Mouse (Mus musculus) CH12.LX (cell line): ENCODE data around the gene Cops7a. TPM values are rescaled to one million over a fixed set of nuclear protein-coding genes. Genes with fewer than 3 reads are reported as not detected.

Source experiments
- DNase-seq: peaks from one replicate; pipeline ENCODE4 v3.0.0-alpha.2; 2013; ENCODE audit errors: extremely low read depth
- H3K27ac ChIP-seq: 2 replicates; pipeline ENCODE4 v1.5.1; 2012; ENCODE audit warnings: low read depth, mild to moderate bottlenecking, control low read depth, moderate library complexity; ENCODE audit not compliant: insufficient read depth
- H3K27me3 ChIP-seq: replicated peaks from 2 replicates; pipeline ENCODE3; 2012; ENCODE audit warnings: inconsistent platforms
- H3K36me3 ChIP-seq, 2 experiments: replicated peaks in 1 of 2; 2 replicates each; pipeline versions ENCODE3 to v1.6.1; 2012; ENCODE audit warnings: inconsistent platforms in 1 of 2, low read length in 1 of 2, mild to moderate bottlenecking in 1 of 2, mixed read lengths in 1 of 2, moderate library complexity in 1 of 2; ENCODE audit not compliant: control insufficient read depth in 1 of 2, insufficient read depth in 1 of 2
- H3K4me1 ChIP-seq, 2 experiments: 2 replicates each; pipeline ENCODE4 v1.6.1; 2012; ENCODE audit warnings: inconsistent platforms in 1 of 2, moderate library complexity in 1 of 2; ENCODE audit not compliant: insufficient read depth in 2 of 2, control insufficient read depth in 1 of 2
- H3K4me2 ChIP-seq: 2 replicates; pipeline ENCODE4 v1.6.1; 2012; ENCODE audit warnings: low read depth, mild to moderate bottlenecking, control low read depth; ENCODE audit not compliant: poor library complexity, insufficient read depth, severe bottlenecking
- H3K4me3 ChIP-seq, 3 experiments: fragments of 150-350 bp in 1 of 3; sonication (generic) in 1 of 3; replicated peaks in 1 of 3; 2 replicates each; pipeline versions ENCODE3 to v1.5.1; 2011 to 2012; ENCODE audit warnings: low read depth in 2 of 3, low read length in 2 of 3, mild to moderate bottlenecking in 2 of 3, moderate library complexity in 2 of 3, control low read depth in 1 of 3, improper control_type of control experiment in 1 of 3, inconsistent platforms in 1 of 3, mixed read lengths in 1 of 3; ENCODE audit not compliant: poor library complexity in 1 of 3
- H3K79me2 ChIP-seq: replicated peaks from 2 replicates; pipeline ENCODE4 v1.6.1; 2012; ENCODE audit warnings: mild to moderate bottlenecking, moderate library complexity; ENCODE audit not compliant: control insufficient read depth, poor library complexity, insufficient read depth, severe bottlenecking; ENCODE audit errors: extremely low read depth
- H3K9ac ChIP-seq: 2 replicates; pipeline ENCODE4 v1.6.1; 2012; ENCODE audit warnings: low read depth, mild to moderate bottlenecking, control low read depth, moderate library complexity; ENCODE audit not compliant: insufficient read depth
- H3K9me3 ChIP-seq: replicated peaks from 2 replicates; pipeline ENCODE3; 2012; ENCODE audit warnings: low read length, inconsistent platforms, mixed read lengths
- BHLHE40 ChIP-seq: IDR thresholded peaks from 2 replicates; pipeline ENCODE4 v1.6.1; 2011; ENCODE audit warnings: mild to moderate bottlenecking, low read depth, low read length, improper control_type of control experiment
- CHD1 ChIP-seq: IDR thresholded peaks from 2 replicates; pipeline ENCODE4 v1.6.1; 2012; ENCODE audit warnings: low read depth, low read length, improper control_type of control experiment, inconsistent platforms
- CHD2 ChIP-seq: IDR thresholded peaks from 2 replicates; pipeline ENCODE4 v1.6.1; 2011; ENCODE audit warnings: low read length, improper control_type of control experiment
- CTCF ChIP-seq, 2 experiments: IDR thresholded peaks in 1 of 2; conservative IDR thresholded peaks in 1 of 2; 2 replicates each; pipeline ENCODE4 v1.5.1; 2011 to 2012; ENCODE audit warnings: low read depth in 2 of 2, low read length in 2 of 2, improper control_type of control experiment in 1 of 2, inconsistent platforms in 1 of 2, mild to moderate bottlenecking in 1 of 2, moderate library complexity in 1 of 2
- EP300 ChIP-seq: IDR thresholded peaks from 2 replicates; pipeline ENCODE4 v1.6.1; 2011; ENCODE audit warnings: low read length, improper control_type of control experiment
- HCFC1 ChIP-seq: IDR thresholded peaks from 2 replicates; pipeline ENCODE4 v1.6.1; 2012; ENCODE audit warnings: low read depth, mild to moderate bottlenecking, inconsistent platforms, low read length, improper control_type of control experiment
- JUND ChIP-seq: conservative IDR thresholded peaks from 2 replicates; pipeline ENCODE4 v1.6.1; 2011; ENCODE audit warnings: low read depth, low read length, improper control_type of control experiment
- MAX ChIP-seq: IDR thresholded peaks from 2 replicates; pipeline ENCODE4 v1.6.1; 2011; ENCODE audit warnings: low read length, improper control_type of control experiment
- NELFE ChIP-seq: IDR thresholded peaks from 2 replicates; pipeline ENCODE4 v1.6.1; 2011; ENCODE audit warnings: low read depth, low read length, improper control_type of control experiment
- NRF1 ChIP-seq: IDR thresholded peaks from 2 replicates; pipeline ENCODE4 v1.6.1; 2014; ENCODE audit warnings: low read depth, mild to moderate bottlenecking, inconsistent platforms, low read length, improper control_type of control experiment, moderate library complexity
- POLR2A ChIP-seq: IDR thresholded peaks from 2 replicates; pipeline ENCODE4 v1.6.1; 2011; ENCODE audit warnings: low read depth, mild to moderate bottlenecking, improper control_type of control experiment, low read length
- RAD21 ChIP-seq: IDR thresholded peaks from 2 replicates; pipeline ENCODE4 v1.6.1; 2011; ENCODE audit warnings: low read depth, mild to moderate bottlenecking, low read length, improper control_type of control experiment, moderate library complexity
- SIN3A ChIP-seq: IDR thresholded peaks from 2 replicates; pipeline ENCODE4 v1.6.1; 2012; ENCODE audit warnings: low read length, improper control_type of control experiment, inconsistent platforms
- SMC3 ChIP-seq: IDR thresholded peaks from 2 replicates; pipeline ENCODE4 v1.6.1; 2011; ENCODE audit warnings: low read depth, low read length, improper control_type of control experiment
- TBP ChIP-seq: conservative IDR thresholded peaks from 2 replicates; pipeline ENCODE4 v1.6.1; 2011; ENCODE audit warnings: low read depth, low read length, improper control_type of control experiment
- TCF12 ChIP-seq: IDR thresholded peaks from 2 replicates; pipeline ENCODE4 v1.6.1; 2014; ENCODE audit warnings: low read depth, mild to moderate bottlenecking, inconsistent platforms, low read length, improper control_type of control experiment
- UBTF ChIP-seq: IDR thresholded peaks from 2 replicates; pipeline ENCODE4 v1.6.1; 2012; ENCODE audit warnings: low read depth, mild to moderate bottlenecking, inconsistent platforms, low read length, improper control_type of control experiment, moderate library complexity
- ZC3H11A ChIP-seq: IDR thresholded peaks from 2 replicates; pipeline ENCODE4 v1.6.1; 2012; ENCODE audit warnings: low read depth, mild to moderate bottlenecking, inconsistent platforms, low read length, improper control_type of control experiment
- ZKSCAN1 ChIP-seq: IDR thresholded peaks from 2 replicates; pipeline ENCODE4 v1.6.1; 2012; ENCODE audit warnings: low read depth, inconsistent platforms, low read length, improper control_type of control experiment, borderline replicate concordance
- ZMIZ1 ChIP-seq: IDR thresholded peaks from 2 replicates; pipeline ENCODE4 v1.6.1; 2012; ENCODE audit warnings: low read depth, mild to moderate bottlenecking, inconsistent platforms, low read length, improper control_type of control experiment
- ZNF384 ChIP-seq: IDR thresholded peaks from 2 replicates; pipeline ENCODE4 v1.6.1; 2012; ENCODE audit warnings: low read depth, low read length, improper control_type of control experiment, inconsistent platforms
- dilution Hi-C: fragments of 300-500 bp; cut with MboI; formaldehyde crosslinking; loops from 2 replicates; pipeline ENCODE4 v1.14.3; 2020; ENCODE audit warnings: low sequenced_read_pairs; ENCODE audit not compliant: extremely low pct_unique_long_range_greater_than_20kb, extremely low pct_ligation_motif_present
- in situ Hi-C: fragments of 300-500 bp; cut with MboI; formaldehyde crosslinking; loops from 3 replicates; pipeline ENCODE4 v1.14.3; 2019; ENCODE audit warnings: low sequenced_read_pairs, low pct_ligation_motif_present, low pct_unique_long_range_greater_than_20kb, mixed read lengths
- polyA plus RNA-seq: library from polyadenylated mRNA; unstranded; fragments of >175 nt; gene quantifications from 2 replicates; pipeline ENCODE4 v1.2.1, GENCODE M21; 2012; ENCODE audit warnings: low read depth; ENCODE audit not compliant: insufficient read length
- total RNA-seq, 2 experiments: library from RNA; depleted of rRNA; stranded (reverse); fragments of 300-350 nt in 1 of 2; fragments of >200 nt in 1 of 2; gene quantifications; 2 replicates each; pipeline ENCODE4 v1.2.3; 2012 to 2014

Cops7a gene
- total and polyA plus RNA-seq, 3 experiments = 73.2 to 114 (median 104) TPM

- Histone ChIP-seq H3K27ac (no peak overlapping the region), H3K9me3 (peaks cover 2% of the 10 kb centered on the region), H3K9ac (no peak overlapping the region), H3K4me3 (no peak overlapping the region), H3K27me3 (no peaks in the 10 kb centered on the region), H3K36me3 (peaks cover 41 to 66% of the 10 kb centered on the region in 2 experiments), H3K4me2 (no peak overlapping the region), H3K79me2 (peaks cover 14% of the 10 kb centered on the region), H3K4me1 (peaks cover 5 to 18% of the 10 kb centered on the region in 2 experiments)
- TF ChIP-seq NRF1 (no peak), EP300 (no peak), TBP (no peak), SMC3 (no peak), BHLHE40 (no peak), CTCF (conservative IDR thresholded peaks at IDR 0.05 in 1 of 2, IDR thresholded peaks at IDR 0.05 in 1 of 2; ENCODE audit: low read depth in 2 of 2, low read length in 2 of 2) (no peak), CHD1 (no peak)
- DNase-seq = no peak
- dilution Hi-C loops = no loop called here
- in situ Hi-C loops = loop anchor here (10.0 kb wide), 1 partner anchor 90 kb away; the partner anchor contains the start of gene Gnb3
Measured at GRCm38 (mm10) chr6:124934670-124935069, 30.7 kb downstream of the Cops7a start.

GRCm38 (mm10) chr6:124933127-124933526 is 32.2 kb downstream of the Cops7a start:
- Histone ChIP-seq H3K4me1 (peaks cover 5 to 18% of the 10 kb centered on the region in 2 experiments), H3K36me3 (peaks cover 41 to 54% of the 10 kb centered on the region in 2 experiments), H3K9ac (no peak overlapping the region), H3K27me3 (no peaks in the 10 kb centered on the region), H3K4me3 (no peak overlapping the region), H3K9me3 (peaks cover 2% of the 10 kb centered on the region)
- TF ChIP-seq EP300 (no peak), RAD21 (no peak; the same call in 1 of the 2 replicates), ZNF384 (peak; percentile 63)
- TF ChIP-seq, all 38 proteins: peak for 1
- in situ Hi-C loops = loop anchor here (10.0 kb wide), 1 partner anchor 88 kb away; the partner anchor contains the start of gene Gnb3
- Histone ChIP-seq H3K4me2 (no peak overlapping the region), H3K27ac (no peak overlapping the region), H3K79me2 (peaks cover 14% of the 10 kb centered on the region)
- dilution Hi-C loops = no loop called here
- DNase-seq = no peak

- dilution Hi-C loops = no loop called here
- Histone ChIP-seq H3K4me2 (peak overlapping the region; percentile 59), H3K27me3 (no peaks in the 10 kb centered on the region), H3K79me2 (peaks cover 14% of the 10 kb centered on the region), H3K27ac (no peak overlapping the region), H3K36me3 (peaks cover 34 to 46% of the 10 kb centered on the region in 2 experiments), H3K9me3 (peaks cover 2% of the 10 kb centered on the region), H3K9ac (peak overlapping the region; percentile 96), H3K4me3 (peak overlapping the region; percentile 76 to 99 (median 95)), H3K4me1 (peaks cover 5 to 18% of the 10 kb centered on the region in 2 experiments)
- TF ChIP-seq HCFC1 = no peak
- TF ChIP-seq ZMIZ1 = no peak
- no peak for TF ChIP-seq NELFE
- no peak for TF ChIP-seq JUND
- TF ChIP-seq TCF12 = no peak
- TF ChIP-seq ZKSCAN1 = no peak
- no peak for TF ChIP-seq EP300
- TF ChIP-seq TBP = no peak
- TF ChIP-seq POLR2A = no peak
- TF ChIP-seq CHD2 = no peak
- no peak for TF ChIP-seq ZC3H11A
- no peak for TF ChIP-seq SMC3
- TF ChIP-seq UBTF = no peak
- no peak for TF ChIP-seq BHLHE40
- TF ChIP-seq MAX = no peak
- TF ChIP-seq NRF1 = no peak
- TF ChIP-seq SIN3A = no peak
- DNase-seq = no peak
- in situ Hi-C loops = loop anchor here (10.0 kb wide), 1 partner anchor 88 kb away; the partner anchor contains the start of gene Gnb3
Measured at GRCm38 (mm10) chr6:124932314-124932695, 33.0 kb downstream of the Cops7a start.
